Mouse (Mus musculus): ENCODE measurements around the gene Stard5. TPM values are rescaled to one million over a fixed set of nuclear protein-coding genes. Genes with fewer than 3 reads are reported as not detected.

Gene Stard5
- total RNA-seq (2021), result 1 to 10 TPM; 7.4 to 9.2 TPM

GRCm38 (mm10) chr7:83631828-83632681 lies at the start of gene Stard5:
Gene Stard5, plus strand, starts transcription at chr7:83631959.
- peak; percentile 88 for DNase-seq (ENCODE audit: low spot score in 2 of 2)
- intact Hi-C loops (cut with DNase I), result loop anchor here (5.0 kb wide), 1 partner anchor 65 kb away; no protein-coding TSS in a partner anchor

DNA sequence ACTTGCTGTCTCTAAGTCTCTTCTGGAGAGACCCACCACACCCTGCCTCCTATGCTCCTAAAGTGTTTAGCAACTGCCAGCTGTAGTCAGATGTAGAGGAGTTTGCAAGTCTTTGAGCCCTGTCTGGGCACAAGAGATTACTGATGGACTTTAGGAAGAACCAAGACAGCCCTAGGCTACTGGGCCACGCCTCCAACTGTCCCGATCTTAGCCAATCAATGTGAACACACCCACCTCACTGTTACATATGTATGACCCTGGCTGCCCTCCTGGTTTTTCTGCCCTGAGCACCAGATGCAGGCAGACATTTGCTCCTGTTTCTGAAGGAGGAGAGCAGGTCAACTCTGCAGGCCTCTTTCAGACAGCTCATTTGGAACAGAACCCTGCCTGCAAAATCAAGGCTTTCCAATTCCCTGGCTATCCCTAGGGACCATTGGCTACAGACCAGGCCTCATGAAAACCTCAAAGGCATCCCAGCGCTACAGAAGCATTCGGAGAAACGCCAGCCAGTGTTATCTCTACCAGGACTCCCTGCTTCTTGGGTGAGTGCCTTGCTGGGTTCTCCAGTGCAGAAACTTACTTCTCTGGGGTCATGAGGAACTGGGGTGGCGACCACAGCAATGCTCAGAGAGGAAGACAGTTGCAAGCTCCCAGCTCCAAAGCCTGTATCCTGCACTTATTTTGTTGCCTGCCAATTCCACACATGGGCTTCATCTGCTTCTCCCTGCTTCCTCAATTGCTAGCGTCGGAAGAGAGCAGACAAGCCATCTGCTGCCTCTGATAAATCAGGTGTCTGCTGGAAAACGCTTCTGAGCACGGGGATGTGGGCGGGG lies 46.9 kb upstream of the Stard5 start, which contains the start of gene Tmc3:
Gene Tmc3, plus strand, starts transcription at position 289 of the 833 bp plus-strand sequence.
- peak; percentile 46 to 54 for DNase-seq (ENCODE audit: low spot score in 2 of 2)
- intact Hi-C loops (cut with DNase I), result no loop called here

- intact Hi-C loops (cut with DNase I), result no loop called here
- no peak for DNase-seq (ENCODE audit: low spot score in 2 of 2)
Observed at GRCm38 (mm10) chr7:83594056-83594455, 37.7 kb upstream of the Stard5 start.

- no peak for DNase-seq (ENCODE audit: low spot score in 2 of 2)
- intact Hi-C loops (cut with DNase I), result no loop called here
Observed at GRCm38 (mm10) chr7:83597063-83597462, 34.7 kb upstream of the Stard5 start.

- intact Hi-C loops (cut with DNase I), result no loop called here
- no peak for DNase-seq (ENCODE audit: low spot score in 2 of 2)
Observed at GRCm38 (mm10) chr7:83598997-83599912, 32.5 kb upstream of the Stard5 start.

- DNase-seq (ENCODE audit: low spot score in 2 of 2), result peak in 1 of 2 experiments; percentile 12
- intact Hi-C loops (cut with DNase I), result no loop called here
Observed at GRCm38 (mm10) chr7:83599913-83600286, 31.9 kb upstream of the Stard5 start.

GRCm38 (mm10) chr7:83604180-83604944 lies 27.4 kb upstream of the Stard5 start:
- DNase-seq (ENCODE audit: low spot score in 2 of 2), result no peak
- intact Hi-C loops (cut with DNase I), result no loop called here

GRCm38 (mm10) chr7:83606796-83607195 lies 25.0 kb upstream of the Stard5 start:
- intact Hi-C loops (cut with DNase I), result no loop called here
- DNase-seq (ENCODE audit: low spot score in 2 of 2), result no peak

GRCm38 (mm10) chr7:83609891-83610290 lies 21.9 kb upstream of the Stard5 start:
- no peak for DNase-seq (ENCODE audit: low spot score in 2 of 2)
- intact Hi-C loops (cut with DNase I), result no loop called here

- intact Hi-C loops (cut with DNase I), result no loop called here
- no peak for DNase-seq (ENCODE audit: low spot score in 2 of 2)
Observed at GRCm38 (mm10) chr7:83611886-83612285, 19.9 kb upstream of the Stard5 start.

DNA sequence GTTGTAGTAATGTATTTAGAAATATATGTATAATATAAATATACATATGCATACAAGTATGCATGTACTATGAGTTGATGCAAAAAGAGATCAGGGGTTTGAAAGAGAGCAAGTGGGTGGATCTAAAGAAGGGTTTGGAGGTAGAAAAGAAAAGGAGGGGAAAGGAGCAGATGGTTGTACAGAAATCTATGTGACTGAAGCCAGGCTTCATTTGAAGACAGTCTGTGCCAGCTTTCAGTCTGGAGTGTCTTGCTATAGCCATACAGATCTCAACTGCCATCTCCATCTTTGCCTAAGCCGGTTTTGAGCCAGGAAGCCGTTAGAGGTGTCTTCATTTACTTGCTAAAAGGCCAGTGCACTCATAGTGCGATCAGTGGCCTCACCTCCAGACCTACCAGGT lies 16.5 kb upstream of the Stard5 start:
- intact Hi-C loops (cut with DNase I), result no loop called here
- no peak for DNase-seq (ENCODE audit: low spot score in 2 of 2)

DNA sequence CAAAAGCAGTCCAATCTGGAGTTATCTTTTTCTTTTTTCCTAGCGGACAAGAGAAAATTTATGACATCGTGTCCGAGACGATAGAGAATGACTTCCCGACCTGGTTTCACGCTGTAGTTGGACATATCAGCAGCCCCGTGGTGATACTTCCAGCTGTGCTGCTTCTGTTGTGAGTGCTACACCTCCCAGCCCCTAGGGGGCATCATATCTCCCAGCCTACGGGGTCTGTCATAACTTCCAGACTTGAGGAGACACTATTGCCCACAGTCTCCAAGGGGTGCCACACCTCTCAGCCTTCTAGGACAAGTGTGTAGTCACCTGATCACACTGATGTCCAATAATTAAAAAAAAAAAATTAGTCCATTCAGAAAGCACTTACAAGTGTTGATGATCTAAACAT lies 15.9 kb upstream of the Stard5 start:
- intact Hi-C loops (cut with DNase I), result no loop called here
- DNase-seq (ENCODE audit: low spot score in 2 of 2), result no peak

GRCm38 (mm10) chr7:83616268-83616667 lies 15.5 kb upstream of the Stard5 start:
- no peak for DNase-seq (ENCODE audit: low spot score in 2 of 2)
- intact Hi-C loops (cut with DNase I), result no loop called here

GRCm38 (mm10) chr7:83618709-83619108 lies 13.1 kb upstream of the Stard5 start:
- DNase-seq (ENCODE audit: low spot score in 2 of 2), result no peak
- intact Hi-C loops (cut with DNase I), result no loop called here

- DNase-seq (ENCODE audit: low spot score in 2 of 2), result no peak
- intact Hi-C loops (cut with DNase I), result no loop called here
Observed at GRCm38 (mm10) chr7:83622582-83622981, 9.2 kb upstream of the Stard5 start.

- intact Hi-C loops (cut with DNase I), result no loop called here
- DNase-seq (ENCODE audit: low spot score in 2 of 2), result no peak
Observed at GRCm38 (mm10) chr7:83624065-83624464, 7.7 kb upstream of the Stard5 start.

DNA sequence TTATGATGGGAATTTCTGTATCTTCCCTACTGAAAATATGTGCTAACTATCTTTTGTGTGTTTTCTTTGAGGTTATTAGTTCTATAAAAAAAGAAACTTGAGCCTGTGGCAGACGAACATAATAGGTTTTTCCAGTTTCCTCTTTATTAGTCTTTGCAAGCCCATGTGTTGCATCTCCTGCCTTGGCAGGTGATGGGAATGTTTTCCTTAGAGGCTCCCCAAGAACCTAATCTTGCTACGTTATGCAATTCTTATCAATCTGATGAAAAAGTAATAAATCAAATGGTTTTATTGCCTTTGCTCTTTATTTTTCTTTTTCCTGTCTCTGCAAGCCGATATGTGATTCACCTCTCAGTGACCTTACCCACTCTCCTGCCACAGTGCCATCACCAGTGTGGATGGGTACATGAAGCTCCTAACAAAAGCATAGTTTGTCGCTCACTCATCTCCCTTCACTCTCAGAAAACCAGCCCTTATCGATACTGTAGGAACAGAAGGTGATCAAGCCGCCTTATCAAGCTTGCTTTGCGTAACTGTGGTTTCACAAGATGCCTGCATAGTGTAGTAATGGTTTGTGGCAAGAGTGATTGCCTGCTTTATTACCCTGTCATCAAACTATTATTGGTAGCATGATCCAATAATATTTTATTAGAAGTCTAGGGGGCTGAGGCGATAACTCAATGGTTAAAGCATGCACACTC lies 5.1 kb upstream of the Stard5 start:
- intact Hi-C loops (cut with DNase I), result no loop called here
- DNase-seq (ENCODE audit: low spot score in 2 of 2), result no peak

GRCm38 (mm10) chr7:83627369-83627768 lies 4.4 kb upstream of the Stard5 start:
- DNase-seq (ENCODE audit: low spot score in 2 of 2), result no peak
- intact Hi-C loops (cut with DNase I), result no loop called here
